Mouse (Mus musculus) layer of hippocampus, postnatal 10 days (tissue): ENCODE data around the gene Tmem141. TPM values are rescaled to one million over a fixed set of nuclear protein-coding genes. Genes with fewer than 3 reads are reported as not detected.

Experiments
- DNase-seq, 2 experiments: peaks; one replicate each; pipeline ENCODE4 v3.0.0; 2021; ENCODE audit warnings: low spot score in 2 of 2
- total RNA-seq, 2 experiments: library from RNA; stranded (reverse); gene quantifications; 2 replicates each; pipeline ENCODE4 v1.2.3; 2021

The Tmem141 gene
- total RNA-seq, 2 experiments from 2014 or later = 19.9 to 21.1 TPM

GRCm38 (mm10) chr2:25578796-25579736 is 42.7 kb downstream of the Tmem141 start:
- DNase-seq = no peak

- DNase-seq = peak in 1 of 2 experiments; percentile 45
Measured at GRCm38 (mm10) chr2:25577951-25578795, 43.6 kb downstream of the Tmem141 start.

GRCm38 (mm10) chr2:25576965-25577891 is 44.6 kb downstream of the Tmem141 start:
- no peak for DNase-seq

- no peak for DNase-seq
Measured at GRCm38 (mm10) chr2:25576028-25576850, 45.6 kb downstream of the Tmem141 start.

GRCm38 (mm10) chr2:25575432-25576027 is 46.3 kb downstream of the Tmem141 start:
- peak; percentile 56 to 59 for DNase-seq

GRCm38 (mm10) chr2:25574579-25575431 is 47.0 kb downstream of the Tmem141 start, which contains the start of the genes Mamdc4 and Phpt1:
Mamdc4 (minus strand) TSS chr2:25574845.
Phpt1 (minus strand) TSS chr2:25575224.
- peak; percentile 96 to 97 for DNase-seq

- no peak for DNase-seq
Measured at GRCm38 (mm10) chr2:25574136-25574535, 47.7 kb downstream of the Tmem141 start.

GRCm38 (mm10) chr2:25573068-25573467 is 48.7 kb downstream of the Tmem141 start:
- DNase-seq = peak; percentile 5 to 15

- DNase-seq = no peak
Measured at GRCm38 (mm10) chr2:25571221-25571620, 50.6 kb downstream of the Tmem141 start.

Other genes with a start within 250 kb of the Tmem141 start
- 10 to 100 TPM; 16.0 to 18.3 TPM for gene Sapcd2, start 249.7 kb downstream of the Tmem141 start, total RNA-seq
- 10 to 100 TPM; 26.1 to 26.6 TPM for gene Entpd2, start 226.1 kb downstream of the Tmem141 start, total RNA-seq
- 100 to 1,000 TPM; 416 to 446 TPM for gene Npdc1, start 222.7 kb downstream of the Tmem141 start, total RNA-seq
- under 1 TPM; 0.33 to 0.78 TPM for gene Fut7, start 198.7 kb downstream of the Tmem141 start, total RNA-seq
- 100 to 1,000 TPM; 107 to 118 TPM for gene Abca2, start 193.3 kb downstream of the Tmem141 start, total RNA-seq
- under 1 TPM in 1 of 2 experiments, not detected in 1; 0.60 TPM for gene Clic3, start 165.2 kb downstream of the Tmem141 start, total RNA-seq
- gene Paxx, start 160.9 kb downstream of the Tmem141 start, total RNA-seq = 10 to 100 TPM; 56.1 to 68.6 TPM
- gene Ptgds, start 152.0 kb downstream of the Tmem141 start, total RNA-seq = 100 to 1,000 TPM; 257 to 743 TPM
- gene Lcn12, start 128.1 kb downstream of the Tmem141 start, total RNA-seq = not detected
- 100 to 1,000 TPM; 132 to 140 TPM for gene Fbxw5, start 121.3 kb downstream of the Tmem141 start, total RNA-seq
- 1 to 10 TPM; 1.5 to 1.9 TPM for gene C8g, start 120.3 kb downstream of the Tmem141 start, total RNA-seq
- 10 to 100 TPM in 1 of 2 experiments, 1 to 10 TPM in 1; 9.0 to 10.5 TPM for gene Traf2, start 75.1 kb downstream of the Tmem141 start, total RNA-seq
- gene Edf1, start 64.2 kb downstream of the Tmem141 start, total RNA-seq = 100 to 1,000 TPM; 232 to 242 TPM
- 1 to 10 TPM; 1.0 to 5.4 TPM for gene Mamdc4, start 47.2 kb downstream of the Tmem141 start, total RNA-seq
- gene Phpt1, start 46.8 kb downstream of the Tmem141 start, total RNA-seq = 10 to 100 TPM; 94.5 to 99.8 TPM
- 10 to 100 TPM; 82.7 to 84.8 TPM for gene Ajm1, start 40.2 kb downstream of the Tmem141 start, total RNA-seq
- 10 to 100 TPM; 84.7 to 96.9 TPM for gene Rabl6, start 13.5 kb downstream of the Tmem141 start, total RNA-seq
- not detected for gene Ccdc183, start 4.3 kb downstream of the Tmem141 start, total RNA-seq
- gene Fcna, start 6.0 kb upstream of the Tmem141 start, total RNA-seq = 1 to 10 TPM; 1.1 to 1.4 TPM
- not detected for gene Lcn8, start 31.1 kb upstream of the Tmem141 start, total RNA-seq
- gene Lcn5, start 35.9 kb upstream of the Tmem141 start, total RNA-seq = not detected
- gene Lcn6, start 54.8 kb upstream of the Tmem141 start, total RNA-seq = not detected
- gene Lcn10, start 60.7 kb upstream of the Tmem141 start, total RNA-seq = not detected
- not detected for gene Obp2a, start 78.0 kb upstream of the Tmem141 start, total RNA-seq
- gene Bmyc, start 84.7 kb upstream of the Tmem141 start, total RNA-seq = 10 to 100 TPM; 91.7 to 98.0 TPM
- not detected for gene Obp2b, start 115.0 kb upstream of the Tmem141 start, total RNA-seq
- gene Lcn3, start 143.6 kb upstream of the Tmem141 start, total RNA-seq = not detected
- not detected for gene Lcn11, start 155.0 kb upstream of the Tmem141 start, total RNA-seq
- not detected for gene Gm13539, start 160.3 kb upstream of the Tmem141 start, total RNA-seq
- gene Glt6d1, start 193.8 kb upstream of the Tmem141 start, total RNA-seq = not detected
- gene Lcn9, start 201.1 kb upstream of the Tmem141 start, total RNA-seq = not detected
- gene Sohlh1, start 225.2 kb upstream of the Tmem141 start, total RNA-seq = not detected
- gene Kcnt1, start 241.7 kb upstream of the Tmem141 start, total RNA-seq = 10 to 100 TPM; 57.3 to 59.7 TPM